Comparison of ENCODE assay signal across 17 mouse cellular contexts in the genomic region with DNA sequence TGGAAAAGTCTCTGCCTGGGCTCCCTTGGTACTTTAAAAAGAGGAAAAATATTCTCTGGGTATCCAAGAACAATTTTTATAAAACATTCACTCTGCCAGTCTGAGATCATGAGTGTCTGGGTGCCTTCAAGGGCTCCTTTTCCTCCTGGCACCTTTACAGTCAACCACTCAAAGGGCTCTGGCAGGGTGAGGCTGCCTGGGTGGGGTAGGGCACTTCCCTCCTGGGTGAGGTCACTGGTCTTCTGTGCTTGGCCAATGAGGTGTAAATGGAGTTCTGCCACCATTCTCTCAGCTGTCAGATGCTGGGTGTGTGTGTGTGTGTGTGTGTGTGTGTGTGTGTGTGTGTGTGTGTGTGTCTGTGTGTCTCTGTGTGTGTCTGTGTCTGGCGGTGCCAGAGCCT. TPM values are rescaled to one million over a fixed set of nuclear protein-coding genes. Genes with fewer than 3 reads are reported as not detected.
DNase-seq lines count a peak whose midpoint lies in the region; ATAC-seq and TF ChIP-seq lines count a peak whose summit lies in the region.
"Had no signal": no experiment of that assay in that cellular context is flagged by ENCODE, and none has a peak within 500 bp of the region (broad histone marks: within the 10 kb centered on the region; RNA-seq: fewer than 3 reads in every experiment).

No protein-coding gene starts in this region.

- WGBS in forebrain, embryonic 13.5 days, result 29% methylated on average over 1 of the region's 1 CpGs
- 44% methylated on average over 1 of the region's 1 CpGs for WGBS in forebrain, embryonic 10.5 days
- WGBS in hindbrain, postnatal 0 days, result 18% methylated on average over 1 of the region's 1 CpGs
- 77% methylated on average over 1 of the region's 1 CpGs for WGBS in hindbrain, embryonic 11.5 days
- WGBS in large intestine, adult 2 months, result 30% methylated on average over 1 of the region's 1 CpGs

- peak; percentile 50; the same call in 1 of the 2 replicates for ATAC-seq in forebrain, embryonic 13.5 days
- no peak for ATAC-seq in hindbrain, postnatal 0 days
- no peak for ATAC-seq in hindbrain, embryonic 11.5 days (ENCODE audit: low FRiP score)
- ATAC-seq: inflammation-experienced regulatory T-cells, adult 6 months had no signal

- no peak overlapping the region for H3K4me2 ChIP-seq in forebrain, embryonic 13.5 days
- H3K4me2 ChIP-seq in hindbrain, postnatal 0 days (ENCODE audit: low read depth, low read length), result no peak overlapping the region
- H3K4me2 ChIP-seq in hindbrain, embryonic 11.5 days (replicated peaks; ENCODE audit: low read depth, low read length), result no peak overlapping the region
- H3K4me2 ChIP-seq: heart, embryonic 15.5 days; liver, embryonic 13.5 days; stomach, embryonic 15.5 days had no signal

- H3K4me1 ChIP-seq in forebrain, embryonic 13.5 days, result peaks cover 41% of the 10 kb centered on the region
- peaks cover 50% of the 10 kb centered on the region for H3K4me1 ChIP-seq in forebrain, embryonic 10.5 days
- H3K4me1 ChIP-seq in hindbrain, postnatal 0 days (ENCODE audit: insufficient read depth, low read length), result peaks cover 6% of the 10 kb centered on the region; the same call in 1 of the 2 replicates
- H3K4me1 ChIP-seq in hindbrain, embryonic 11.5 days (replicated peaks; ENCODE audit: control insufficient read depth, insufficient read depth, low read length), result peaks cover 7% of the 10 kb centered on the region
- H3K4me1 ChIP-seq: heart, embryonic 15.5 days; liver, embryonic 13.5 days had no signal

- H3K36me3 ChIP-seq in forebrain, embryonic 13.5 days (ENCODE audit: poor library complexity, severe bottlenecking), result no peaks in the 10 kb centered on the region
- H3K36me3 ChIP-seq in forebrain, embryonic 10.5 days (replicated peaks), result no peaks in the 10 kb centered on the region
- no peaks in the 10 kb centered on the region for H3K36me3 ChIP-seq in hindbrain, postnatal 0 days (ENCODE audit: insufficient read depth, low read length)
- no peaks in the 10 kb centered on the region for H3K36me3 ChIP-seq in hindbrain, embryonic 11.5 days (ENCODE audit: control insufficient read depth, insufficient read depth, low read length)
- H3K36me3 ChIP-seq: heart, embryonic 15.5 days; liver, embryonic 13.5 days; stomach, embryonic 15.5 days had no signal

- no peak for TF ChIP-seq CTCF in hindbrain, postnatal 0 days (IDR thresholded peaks at IDR 0.05; ENCODE audit: low read depth)

- H3K9ac ChIP-seq in forebrain, embryonic 13.5 days, result no peak overlapping the region
- no peak overlapping the region for H3K9ac ChIP-seq in hindbrain, postnatal 0 days (replicated peaks; ENCODE audit: low read length)
- H3K9ac ChIP-seq in hindbrain, embryonic 11.5 days (ENCODE audit: low read depth, low read length), result no peak overlapping the region
- H3K9ac ChIP-seq: heart, embryonic 15.5 days; liver, embryonic 13.5 days; stomach, embryonic 15.5 days had no signal

- DNase-seq in forebrain, embryonic 10.5 days (ENCODE audit: extremely low spot score, low spot score), result no peak
- peak; percentile 48 for DNase-seq in hindbrain, postnatal 0 days (ENCODE audit: low spot score)
- no peak for DNase-seq in hindbrain, embryonic 11.5 days (ENCODE audit: low spot score)
- DNase-seq in large intestine, adult 2 months (ENCODE audit: low read depth, low spot score), result peak; percentile 38
- peak; percentile 69 to 83 for DNase-seq in lung, postnatal 4 days
- no peak for DNase-seq in urinary bladder, adult 18-20 months (ENCODE audit: low spot score in 2 of 2)
- no peak for DNase-seq in frontal cortex, postnatal 25 days (ENCODE audit: low spot score in 2 of 2)
- DNase-seq: adrenal gland, adult 2 months; layer of hippocampus, postnatal 36 days; left cerebral cortex, postnatal 4 days; liver, embryonic 13.5 days; thymus, postnatal 36 days had no signal

- H3K27me3 ChIP-seq in forebrain, embryonic 13.5 days, result no peaks in the 10 kb centered on the region
- no peaks in the 10 kb centered on the region for H3K27me3 ChIP-seq in forebrain, embryonic 10.5 days (ENCODE audit: poor library complexity, severe bottlenecking)
- no peaks in the 10 kb centered on the region for H3K27me3 ChIP-seq in hindbrain, postnatal 0 days (ENCODE audit: insufficient read depth, low read length)
- H3K27me3 ChIP-seq in hindbrain, embryonic 11.5 days (ENCODE audit: control insufficient read depth, insufficient read depth, low read length), result no peaks in the 10 kb centered on the region
- H3K27me3 ChIP-seq: heart, embryonic 15.5 days; liver, embryonic 13.5 days; stomach, embryonic 15.5 days had no signal

- no peak overlapping the region; the same call in 1 of the 2 replicates for H3K27ac ChIP-seq in forebrain, embryonic 13.5 days
- no peak overlapping the region for H3K27ac ChIP-seq in forebrain, embryonic 10.5 days
- H3K27ac ChIP-seq in hindbrain, postnatal 0 days, result no peak overlapping the region
- H3K27ac ChIP-seq in hindbrain, embryonic 11.5 days (ENCODE audit: low read depth, low read length), result no peak overlapping the region
- H3K27ac ChIP-seq: heart, embryonic 15.5 days; kidney, postnatal 0 days; liver, embryonic 13.5 days; stomach, embryonic 15.5 days had no signal

- no peak overlapping the region for H3K4me3 ChIP-seq in forebrain, embryonic 13.5 days
- H3K4me3 ChIP-seq in forebrain, embryonic 10.5 days, result no peak overlapping the region
- H3K4me3 ChIP-seq in hindbrain, postnatal 0 days (ENCODE audit: low read length), result no peak overlapping the region
- H3K4me3 ChIP-seq in hindbrain, embryonic 11.5 days (ENCODE audit: low read depth, low read length), result no peak overlapping the region
- H3K4me3 ChIP-seq: heart, embryonic 15.5 days; liver, embryonic 13.5 days; stomach, embryonic 15.5 days had no signal

- no peaks in the 10 kb centered on the region for H3K9me3 ChIP-seq in forebrain, embryonic 13.5 days (replicated peaks)
- H3K9me3 ChIP-seq in forebrain, embryonic 10.5 days, result no peaks in the 10 kb centered on the region
- no peaks in the 10 kb centered on the region for H3K9me3 ChIP-seq in hindbrain, postnatal 0 days (ENCODE audit: low read length)
- no peaks in the 10 kb centered on the region for H3K9me3 ChIP-seq in hindbrain, embryonic 11.5 days (ENCODE audit: control insufficient read depth, low read length)
- H3K9me3 ChIP-seq: heart, embryonic 15.5 days; liver, embryonic 13.5 days; stomach, embryonic 15.5 days had no signal

RNA-seq across cellular contexts. Expression of gene Syn3, which starts 39.1 kb away (rescaled TPM):
- 7.6 and 10.7 TPM in 2 replicates for polyA plus RNA-seq in forebrain, embryonic 13.5 days (2015; fragmentation: Nextera tagmentation; extraction: Ambion mirVana)
- 3.9 and 4.5 TPM in 2 replicates for polyA plus RNA-seq in forebrain, embryonic 10.5 days (2016; fragmentation: Nextera tagmentation; extraction: Ambion mirVana)
- 64.7 and 67.4 TPM in 2 replicates for total RNA-seq in hindbrain, postnatal 0 days (2014; rRNA removed)
- polyA plus RNA-seq in hindbrain, postnatal 0 days (2015; fragmentation: Nextera tagmentation; extraction: Ambion mirVana), result 15.1 and 18.3 TPM in 2 replicates
- polyA plus RNA-seq in hindbrain, embryonic 11.5 days (2014; fragmentation: Nextera tagmentation; extraction: Ambion mirVana), result 4.9 and 5.9 TPM in 2 replicates
- 0.70 and 0.89 TPM in 2 replicates for polyA plus RNA-seq in large intestine, adult 2 months (2012; rRNA removed)
- polyA plus RNA-seq: inflammation-experienced regulatory T-cells, adult 6 months had no signal

Comparison
In these comparisons a context has a peak if more than half of its experiments do, and no peak if none do; other contexts are left out.
1. DNase-seq: peak in hindbrain, postnatal 0 days (single experiment), large intestine, adult 2 months (single experiment) and lung, postnatal 4 days (2 of 2); none in forebrain, embryonic 10.5 days (single experiment), hindbrain, embryonic 11.5 days (single experiment), urinary bladder, adult 18-20 months (0 of 2) and frontal cortex, postnatal 25 days (0 of 2).